Mouse (Mus musculus) E14TG2a.4 (cell line): ENCODE data around the gene Cacnb1.

Experiments used
- H3K27me3 ChIP-seq: 2 replicates; pipeline ENCODE4 v1.6.1; 2014; ENCODE audit warnings: low read length, control low read depth; ENCODE audit not compliant: insufficient read depth
- H3K36me3 ChIP-seq: 2 replicates; pipeline ENCODE4 v1.6.1; 2014; ENCODE audit warnings: low read length, control low read depth; ENCODE audit not compliant: insufficient read depth
- H3K4me1 ChIP-seq: replicated peaks from 2 replicates; pipeline ENCODE4 v1.6.1; 2014; ENCODE audit warnings: low read depth, low read length, control low read depth
- H3K4me3 ChIP-seq: replicated peaks from 2 replicates; pipeline ENCODE4 v1.5.1; 2014; ENCODE audit warnings: mild to moderate bottlenecking, low read length
- H3K9me3 ChIP-seq: 2 replicates; pipeline ENCODE4 v1.6.1; 2014; ENCODE audit warnings: low read length, control low read depth
- CTCF ChIP-seq: conservative IDR thresholded peaks from 2 replicates; pipeline ENCODE4 v1.5.1; 2014; ENCODE audit warnings: low read length
- NANOG ChIP-seq: IDR thresholded peaks from 2 replicates; pipeline ENCODE4 v1.6.1; 2014; ENCODE audit warnings: borderline replicate concordance, low read length, mixed read lengths
- POU5F1 ChIP-seq: IDR thresholded peaks from 2 replicates; pipeline ENCODE4 v1.6.1; 2014; ENCODE audit warnings: low read length, borderline replicate concordance

Gene Cacnb1

DNA sequence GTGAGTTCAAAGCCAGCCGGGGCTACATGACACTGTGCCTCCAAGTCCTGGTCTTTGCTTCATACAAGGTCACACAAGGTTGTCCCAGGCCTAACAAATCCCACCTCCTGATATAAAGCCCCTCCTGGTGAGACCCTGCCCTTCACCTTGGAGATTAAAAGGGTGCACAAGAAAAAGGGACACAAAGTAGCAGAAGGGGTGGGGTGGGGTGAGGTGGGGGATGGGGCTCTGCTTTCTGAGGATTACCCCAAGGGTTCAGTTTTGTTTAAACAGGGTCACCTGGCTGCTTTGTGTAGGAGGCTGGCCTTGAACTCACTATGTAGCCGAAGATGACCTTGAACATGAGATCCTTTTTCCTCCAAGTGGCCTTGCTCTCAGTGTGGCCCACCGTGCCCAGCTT lies 39.3 kb downstream of the Cacnb1 start:
- no peaks in the 10 kb centered on the region; the same call in 1 of the 2 replicates for H3K27me3 ChIP-seq
- TF ChIP-seq POU5F1 (no peak), CTCF (no peak), NANOG (no peak)

GRCm38 (mm10) chr11:97982721-97983120 lies 40.1 kb downstream of the Cacnb1 start:
- Histone ChIP-seq H3K4me3 (peak overlapping the region; percentile 37; the same call in 1 of the 2 replicates), H3K27me3 (no peaks in the 10 kb centered on the region; the same call in 1 of the 2 replicates), H3K9me3 (no peaks in the 10 kb centered on the region), H3K4me1 (peaks cover 86% of the 10 kb centered on the region), H3K36me3 (peaks cover 9% of the 10 kb centered on the region)
- TF ChIP-seq CTCF, result no peak
- no peak for TF ChIP-seq NANOG
- TF ChIP-seq POU5F1, result no peak

More for the DNA sequence above, 39.3 kb downstream of the Cacnb1 start:
- Histone ChIP-seq H3K4me1 (peaks cover 78% of the 10 kb centered on the region), H3K36me3 (peaks cover 2% of the 10 kb centered on the region; the same call in 1 of the 2 replicates), H3K4me3 (peak overlapping the region; percentile 37; the same call in 1 of the 2 replicates), H3K9me3 (no peaks in the 10 kb centered on the region)

DNA sequence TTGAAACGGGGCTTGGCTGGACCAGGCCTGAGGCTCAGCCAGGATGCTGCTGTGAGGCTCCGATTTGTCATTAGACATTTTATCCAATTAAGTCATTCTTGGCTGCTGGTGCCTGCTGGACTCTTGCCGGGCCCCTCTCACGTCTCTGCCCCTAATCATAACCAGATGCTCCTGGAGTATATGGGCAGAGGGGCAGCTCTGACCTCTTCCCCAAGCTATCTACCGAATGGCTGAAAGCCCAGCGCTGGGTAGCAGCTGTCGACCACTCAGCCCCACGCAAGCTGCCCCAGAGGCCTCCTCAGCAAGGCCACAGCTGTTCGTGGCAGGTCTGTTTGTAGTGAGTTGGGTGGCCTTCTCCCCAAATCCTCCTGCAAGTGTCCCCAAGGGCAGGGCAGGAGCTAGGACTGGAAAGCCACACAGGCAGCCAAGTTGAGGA lies 42.3 kb downstream of the Cacnb1 start:
- TF ChIP-seq POU5F1, result no peak
- H3K4me1 ChIP-seq, result peaks cover 96% of the 10 kb centered on the region
- H3K4me3 ChIP-seq, result peak overlapping the region; percentile 53
- H3K9me3 ChIP-seq, result no peaks in the 10 kb centered on the region
- H3K27me3 ChIP-seq, result no peaks in the 10 kb centered on the region; the same call in 1 of the 2 replicates
- H3K36me3 ChIP-seq, result peaks cover 21% of the 10 kb centered on the region

DNA sequence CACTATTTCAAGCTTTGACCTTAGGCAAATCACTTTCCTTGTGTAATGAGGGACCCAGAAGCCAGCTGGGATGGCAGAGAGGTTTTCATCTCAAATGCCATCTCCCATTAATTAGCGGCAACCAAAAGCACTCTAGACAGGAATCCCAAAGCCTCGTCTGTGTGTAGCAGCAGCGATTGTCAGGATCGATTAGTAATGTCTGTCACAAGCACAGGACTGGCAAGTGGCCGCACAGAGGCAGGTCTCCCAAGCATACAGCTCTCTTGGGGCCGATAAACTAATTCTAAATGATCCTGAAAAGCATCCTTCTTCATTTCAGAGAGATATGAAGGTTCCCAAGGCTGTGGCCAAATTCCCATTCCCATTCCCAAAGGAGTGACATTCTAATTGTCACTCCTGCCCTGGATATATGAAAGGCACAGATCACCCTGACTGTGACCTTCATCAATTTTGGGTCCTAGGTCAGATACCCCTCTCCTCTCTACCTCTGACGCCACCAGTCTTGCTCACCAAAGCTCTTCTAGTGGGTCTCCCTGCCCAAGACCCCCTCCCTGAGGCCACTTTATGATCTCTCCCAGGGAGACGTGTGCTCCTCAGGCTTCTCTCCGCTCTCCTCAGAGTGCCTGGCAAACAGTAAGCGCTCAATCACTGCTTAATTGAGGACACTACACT lies 42.9 kb downstream of the Cacnb1 start:
- Histone ChIP-seq H3K27me3 (no peaks in the 10 kb centered on the region), H3K4me1 (peaks cover 92% of the 10 kb centered on the region), H3K36me3 (peaks cover 26% of the 10 kb centered on the region), H3K9me3 (no peaks in the 10 kb centered on the region), H3K4me3 (peak overlapping the region; percentile 53)
- TF ChIP-seq CTCF (no peak), POU5F1 (no peak), NANOG (no peak)

DNA sequence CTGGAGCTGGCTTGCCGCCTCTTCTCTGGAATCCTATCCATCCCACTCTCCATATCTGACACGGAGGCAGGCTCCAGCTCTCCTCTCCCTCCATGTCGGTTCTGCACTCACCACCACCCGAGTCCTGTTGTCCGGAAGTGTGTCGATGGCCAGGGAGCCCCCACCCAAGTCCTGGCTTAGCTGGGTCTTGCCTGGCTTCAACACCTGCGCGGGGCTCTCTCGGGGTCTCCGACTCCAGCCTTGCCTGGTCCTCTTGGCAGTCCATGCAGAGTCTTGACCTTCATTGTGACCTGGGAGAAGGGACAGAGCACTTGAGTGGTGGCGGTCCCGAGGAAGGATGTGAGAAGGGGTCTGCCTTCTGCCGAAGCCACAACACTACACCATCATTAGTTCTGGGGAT lies 44.4 kb downstream of the Cacnb1 start:
- Histone ChIP-seq H3K36me3 (peaks cover 42% of the 10 kb centered on the region), H3K4me1 (peaks cover 77% of the 10 kb centered on the region), H3K9me3 (no peaks in the 10 kb centered on the region), H3K4me3 (0 out of 2 replicates have a peak overlapping the region, but pooled peaks have one; percentile 30), H3K27me3 (no peaks in the 10 kb centered on the region)
- TF ChIP-seq NANOG, result no peak
- TF ChIP-seq CTCF, result no peak
- TF ChIP-seq POU5F1, result no peak

GRCm38 (mm10) chr11:97977797-97978196 lies 45.0 kb downstream of the Cacnb1 start:
- peaks cover 47% of the 10 kb centered on the region for H3K36me3 ChIP-seq
- H3K9me3 ChIP-seq, result no peaks in the 10 kb centered on the region
- TF ChIP-seq NANOG (no peak), CTCF (no peak), POU5F1 (no peak)
- peaks cover 72% of the 10 kb centered on the region for H3K4me1 ChIP-seq
- H3K4me3 ChIP-seq, result peak overlapping the region; percentile 30
- H3K27me3 ChIP-seq, result no peaks in the 10 kb centered on the region

- H3K36me3 ChIP-seq, result peaks cover 55% of the 10 kb centered on the region
- peaks cover 66% of the 10 kb centered on the region for H3K4me1 ChIP-seq
- H3K27me3 ChIP-seq, result no peaks in the 10 kb centered on the region
- no peaks in the 10 kb centered on the region for H3K9me3 ChIP-seq
- TF ChIP-seq POU5F1 (no peak), NANOG (no peak), CTCF (no peak)
- H3K4me3 ChIP-seq, result no peak overlapping the region
These were observed 48.1 kb downstream of the Cacnb1 start for GRCm38 (mm10) chr11:97974746-97975145.

DNA sequence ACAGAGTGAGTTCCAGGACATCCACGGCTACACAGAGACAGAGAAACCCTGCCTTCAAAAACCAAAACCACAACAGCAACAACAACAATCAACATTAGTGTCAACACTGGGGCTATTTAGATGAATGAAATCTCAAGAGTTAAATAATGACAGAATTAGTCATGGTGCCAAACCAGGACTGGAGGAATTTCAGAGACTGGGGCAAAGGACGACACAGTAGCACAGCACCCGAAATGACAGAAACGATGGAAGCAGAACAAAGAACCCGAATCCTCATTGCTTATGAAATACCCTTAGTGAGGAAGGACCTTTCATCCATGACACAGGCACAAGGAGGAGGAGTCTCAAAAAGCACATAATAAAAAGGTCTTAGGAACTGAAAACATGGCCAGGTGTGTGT lies 48.7 kb downstream of the Cacnb1 start:
- TF ChIP-seq NANOG, result no peak
- Histone ChIP-seq H3K4me3 (no peak overlapping the region), H3K4me1 (peaks cover 59% of the 10 kb centered on the region), H3K36me3 (peaks cover 55% of the 10 kb centered on the region), H3K9me3 (no peaks in the 10 kb centered on the region), H3K27me3 (no peaks in the 10 kb centered on the region)

- H3K4me3 ChIP-seq, result no peak overlapping the region
- peaks cover 45% of the 10 kb centered on the region for H3K36me3 ChIP-seq
- H3K9me3 ChIP-seq, result no peaks in the 10 kb centered on the region
- no peaks in the 10 kb centered on the region for H3K27me3 ChIP-seq
- H3K4me1 ChIP-seq, result peaks cover 45% of the 10 kb centered on the region
- TF ChIP-seq NANOG, result no peak
These were observed 50.4 kb downstream of the Cacnb1 start for GRCm38 (mm10) chr11:97972434-97972833.
